Comparison of ENCODE assay signal across 8 mouse cellular contexts in the genomic region with DNA sequence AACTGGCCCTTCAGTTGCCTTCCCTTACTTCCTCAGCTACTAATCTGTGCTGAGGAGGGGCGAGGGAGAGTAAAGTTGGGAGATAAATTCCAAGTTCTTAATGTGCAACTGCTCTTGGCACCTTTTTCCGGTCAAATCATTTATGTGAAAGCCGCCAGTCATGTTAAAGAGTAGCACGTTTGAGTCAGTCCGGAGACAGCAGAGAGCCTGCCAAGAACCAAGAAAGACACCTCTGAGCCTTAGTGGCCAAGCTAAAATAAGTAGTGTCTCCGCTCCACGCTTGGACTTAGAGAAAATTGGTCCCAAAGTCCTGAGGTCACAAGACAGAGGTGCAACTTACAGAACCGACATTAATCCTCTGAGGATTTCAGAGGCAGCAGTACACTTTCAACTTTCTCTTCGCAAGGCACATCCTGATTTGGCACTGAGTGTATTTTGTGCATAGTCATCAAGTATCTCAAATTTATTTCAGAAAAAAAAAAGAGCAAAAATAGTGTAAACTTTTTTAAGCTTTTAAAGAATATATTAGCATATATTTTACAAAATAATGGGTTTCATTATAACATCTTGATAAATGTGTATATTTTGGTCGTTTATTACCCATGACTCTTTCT. TPM values are rescaled to one million over a fixed set of nuclear protein-coding genes. Genes with fewer than 3 reads are reported as not detected.
DNase-seq lines count a peak whose midpoint lies in the region; ATAC-seq and TF ChIP-seq lines count a peak whose summit lies in the region.

No protein-coding gene starts in this region.

- no peak for DNase-seq in lung, postnatal 36 days
- no peak for DNase-seq in urinary bladder, adult 2 months (ENCODE audit: low spot score)
- no peak for DNase-seq in gastrocnemius, postnatal 14 days

- intact Hi-C loops in gastrocnemius, postnatal 14 days (cut with DNase I; ENCODE audit: low total_unique reads), result no loop called here

- no peak; the same call in 1 of the 2 replicates for ATAC-seq in lung, embryonic 15.5 days (ENCODE audit: borderline replicate concordance, extremely low read depth, low FRiP score, low TSS enrichment)
- ATAC-seq in kidney, embryonic 15.5 days (replicated peaks; ENCODE audit: low FRiP score), result no peak
- peak; percentile 14; the same call in 1 of the 2 replicates for ATAC-seq in monocyte, adult 5-6 weeks (replicated peaks; ENCODE audit: insufficient number of reproducible peaks, low FRiP score, low TSS enrichment, poor library complexity, severe bottlenecking)
- ATAC-seq in CD4-positive, CD25-positive, alpha-beta regulatory T cell, adult 4 months, result no peak

- peak overlapping the region; percentile 65 for H3K4me3 ChIP-seq in lung, embryonic 15.5 days
- peak overlapping the region; percentile 51 for H3K4me3 ChIP-seq in embryonic fibroblast, embryonic 13.5 days (ENCODE audit: insufficient read depth, low read length)
- H3K4me3 ChIP-seq in kidney, embryonic 15.5 days (replicated peaks), result peak overlapping the region; percentile 71

- 10% methylated on average over 10 of the region's 10 CpGs for WGBS in lung, embryonic 15.5 days
- 11% methylated on average over 10 of the region's 10 CpGs for WGBS in kidney, embryonic 15.5 days

- TF ChIP-seq CTCF in embryonic fibroblast, embryonic 13.5 days (IDR thresholded peaks at IDR 0.05; ENCODE audit: borderline replicate concordance, insufficient read depth, low read length), result no peak

- H3K27me3 ChIP-seq in lung, embryonic 15.5 days, result peaks cover 8% of the 10 kb centered on the region; the same call in 1 of the 2 replicates
- H3K27me3 ChIP-seq in kidney, embryonic 15.5 days, result peaks cover 17% of the 10 kb centered on the region

- no peak overlapping the region for H3K27ac ChIP-seq in lung, embryonic 15.5 days
- no peak overlapping the region for H3K27ac ChIP-seq in embryonic fibroblast, embryonic 13.5 days (ENCODE audit: insufficient read depth, low read length)
- 0 out of 2 replicates have a peak overlapping the region, but pooled peaks have one; percentile 27 for H3K27ac ChIP-seq in kidney, embryonic 15.5 days

- TF ChIP-seq POLR2A in embryonic fibroblast, embryonic 13.5 days (IDR thresholded peaks at IDR 0.05; ENCODE audit: low read depth, low read length), result no peak

- peak overlapping the region; percentile 98 for H3K4me2 ChIP-seq in lung, embryonic 15.5 days
- H3K4me2 ChIP-seq in kidney, embryonic 15.5 days, result peak overlapping the region; percentile 95

- H3K9ac ChIP-seq in lung, embryonic 15.5 days, result peak overlapping the region; percentile 48
- peak overlapping the region; percentile 55 for H3K9ac ChIP-seq in kidney, embryonic 15.5 days

- peaks cover 9% of the 10 kb centered on the region for H3K4me1 ChIP-seq in lung, embryonic 15.5 days
- H3K4me1 ChIP-seq in embryonic fibroblast, embryonic 13.5 days (ENCODE audit: control insufficient read depth, insufficient read depth, low read length), result no peaks in the 10 kb centered on the region
- H3K4me1 ChIP-seq in kidney, embryonic 15.5 days, result peaks cover 6% of the 10 kb centered on the region; the same call in 1 of the 2 replicates

- no peaks in the 10 kb centered on the region for H3K9me3 ChIP-seq in lung, embryonic 15.5 days
- H3K9me3 ChIP-seq in kidney, embryonic 15.5 days (replicated peaks), result no peaks in the 10 kb centered on the region

- no peaks in the 10 kb centered on the region for H3K36me3 ChIP-seq in lung, embryonic 15.5 days
- no peaks in the 10 kb centered on the region for H3K36me3 ChIP-seq in kidney, embryonic 15.5 days

RNA-seq across cellular contexts. Expression of a gene that starts 0.8 kb away (rescaled TPM):
- 8.4 and 9.1 TPM in 2 replicates for polyA plus RNA-seq in lung, embryonic 15.5 days (2015; fragmentation: Nextera tagmentation; extraction: Ambion mirVana)
- 31.1 and 31.9 TPM in 2 replicates for polyA plus RNA-seq in embryonic fibroblast, embryonic 13.5 days (2011; ENCODE audit: insufficient read length, low read depth, missing spikeins)
- polyA plus RNA-seq in kidney, embryonic 15.5 days (2015; fragmentation: Nextera tagmentation; extraction: Ambion mirVana), result 10.1 TPM in 2 replicates
- 48.0 to 86.5 TPM (median 52.3 TPM) in 3 replicates for total RNA-seq in monocyte, adult 5-6 weeks (2017)
- polyA plus RNA-seq in urinary bladder, adult 2 months (2012; rRNA removed), result 25.8 and 27.5 TPM in 2 replicates
- total RNA-seq in gastrocnemius, postnatal 14 days (2021), result 10 to 100 TPM; 11.8 to 12.9 TPM
- 10 to 100 TPM; 32.7 to 45.3 TPM for polyA plus RNA-seq in CD4-positive, CD25-positive, alpha-beta regulatory T cell, adult 4 months (2017; shearing (Covaris generic))
